Mouse (Mus musculus): ENCODE results near the gene Fscb. TPM values are rescaled to one million over a fixed set of nuclear protein-coding genes. Genes with fewer than 3 reads are reported as not detected.

Gene Fscb
- polyA plus RNA-seq (2015; fragmentation: Nextera tagmentation; extraction: Ambion mirVana): not detected in 2 replicates

DNA sequence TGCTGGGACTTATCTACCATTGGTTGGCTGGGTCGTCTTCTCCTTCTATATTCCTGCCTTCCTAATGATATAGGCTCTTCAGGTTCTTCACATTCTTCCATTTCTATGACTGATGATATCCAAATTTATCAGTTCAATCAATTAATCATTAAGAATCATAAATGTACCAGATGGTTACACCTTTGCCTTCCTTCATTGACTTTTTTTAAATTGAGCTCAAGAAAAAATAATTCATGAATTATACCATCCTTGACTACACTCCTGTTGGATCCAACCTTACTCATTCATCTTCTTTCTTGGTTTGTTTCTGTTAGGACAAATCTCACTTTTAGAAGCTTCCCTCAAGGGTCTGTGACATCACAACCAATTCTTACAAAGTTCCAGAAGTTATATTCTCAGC, at the start of gene Fscb:
Gene Fscb, minus strand, starts transcription at position 101 of the 400 bp plus-strand sequence.
- Histone ChIP-seq H3K9me3 (replicated peaks) (no peaks in the 10 kb centered on the region), H3K4me2 (no peak within 1 kb of the TSS), H3K27me3 (no peaks in the 10 kb centered on the region), H3K9ac (no peak within 1 kb of the TSS), H3K4me1 (no peaks in the 10 kb centered on the region), H3K36me3 (no peaks in the 10 kb centered on the region), H3K27ac (no peak within 1 kb of the TSS), H3K4me3 (replicated peaks) (no peak within 1 kb of the TSS)
- no peak for ATAC-seq (replicated peaks; ENCODE audit: low FRiP score)
- WGBS: 85% methylated on average over 1 of the region's 1 CpGs

GRCm38 (mm10) chr12:64516775-64517174, 42.3 kb upstream of the Fscb start:
- no peaks in the 10 kb centered on the region for H3K4me1 ChIP-seq
- H3K36me3 ChIP-seq: no peaks in the 10 kb centered on the region
- no peak overlapping the region for H3K4me2 ChIP-seq
- no peak overlapping the region for H3K27ac ChIP-seq
- no peak overlapping the region for H3K9ac ChIP-seq
- H3K4me3 ChIP-seq (replicated peaks): no peak overlapping the region
- H3K27me3 ChIP-seq: no peaks in the 10 kb centered on the region
- WGBS: 60% methylated on average over 2 of the region's 2 CpGs
- ATAC-seq (replicated peaks; ENCODE audit: low FRiP score): no peak
- no peaks in the 10 kb centered on the region for H3K9me3 ChIP-seq (replicated peaks)

DNA sequence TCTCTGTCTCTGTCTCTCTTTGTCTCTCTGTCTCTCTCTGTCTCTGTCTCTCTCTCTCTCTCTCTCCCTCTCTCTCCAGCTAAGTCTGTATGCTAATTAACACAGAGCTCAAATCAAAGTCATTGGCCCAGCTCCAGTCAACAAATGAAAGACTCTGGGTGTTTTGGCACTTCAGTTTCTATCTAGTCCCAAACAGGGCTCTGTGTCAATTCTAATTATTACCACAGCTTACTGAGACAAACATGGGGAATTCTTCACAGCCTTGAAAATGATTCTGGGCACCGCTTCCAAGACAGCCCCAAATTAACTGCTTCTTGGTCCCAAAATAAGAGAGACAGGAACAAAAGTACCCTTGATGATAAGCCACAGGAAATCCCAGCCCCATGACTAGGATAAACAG, 38.9 kb upstream of the Fscb start:
- Histone ChIP-seq H3K27ac (no peak overlapping the region), H3K27me3 (no peaks in the 10 kb centered on the region), H3K4me1 (no peaks in the 10 kb centered on the region), H3K4me2 (no peak overlapping the region), H3K9ac (no peak overlapping the region), H3K4me3 (replicated peaks) (no peak overlapping the region), H3K36me3 (no peaks in the 10 kb centered on the region), H3K9me3 (replicated peaks) (no peaks in the 10 kb centered on the region)
- 83% methylated on average over 1 of the region's 1 CpGs for WGBS
- ATAC-seq (replicated peaks; ENCODE audit: low FRiP score): no peak

GRCm38 (mm10) chr12:64497706-64498105, 23.2 kb upstream of the Fscb start:
- Histone ChIP-seq H3K27me3 (no peaks in the 10 kb centered on the region), H3K27ac (no peak overlapping the region), H3K9me3 (replicated peaks) (no peaks in the 10 kb centered on the region), H3K4me1 (no peaks in the 10 kb centered on the region), H3K4me3 (replicated peaks) (no peak overlapping the region), H3K4me2 (no peak overlapping the region), H3K9ac (no peak overlapping the region), H3K36me3 (no peaks in the 10 kb centered on the region)
- WGBS: 67% methylated on average over 5 of the region's 5 CpGs
- no peak for ATAC-seq (replicated peaks; ENCODE audit: low FRiP score)

GRCm38 (mm10) chr12:64473615-64474014, 875 bp downstream of the Fscb start:
- no peak for ATAC-seq (replicated peaks; ENCODE audit: low FRiP score)
- no peak overlapping the region for H3K27ac ChIP-seq
- H3K9ac ChIP-seq: no peak overlapping the region
- no peaks in the 10 kb centered on the region for H3K27me3 ChIP-seq
- no peaks in the 10 kb centered on the region for H3K9me3 ChIP-seq (replicated peaks)
- no peaks in the 10 kb centered on the region for H3K36me3 ChIP-seq
- no peak overlapping the region for H3K4me3 ChIP-seq (replicated peaks)
- H3K4me1 ChIP-seq: no peaks in the 10 kb centered on the region
- no peak overlapping the region for H3K4me2 ChIP-seq
- 81% methylated on average over 1 of the region's 1 CpGs for WGBS

GRCm38 (mm10) chr12:64473136-64473535, 1.4 kb downstream of the Fscb start:
- Histone ChIP-seq H3K27ac (no peak overlapping the region), H3K36me3 (no peaks in the 10 kb centered on the region), H3K9ac (no peak overlapping the region), H3K4me1 (no peaks in the 10 kb centered on the region), H3K9me3 (replicated peaks) (no peaks in the 10 kb centered on the region), H3K4me3 (replicated peaks) (no peak overlapping the region), H3K4me2 (no peak overlapping the region), H3K27me3 (no peaks in the 10 kb centered on the region)
- 90% methylated on average over 1 of the region's 1 CpGs for WGBS
- ATAC-seq (replicated peaks; ENCODE audit: low FRiP score): no peak

DNA sequence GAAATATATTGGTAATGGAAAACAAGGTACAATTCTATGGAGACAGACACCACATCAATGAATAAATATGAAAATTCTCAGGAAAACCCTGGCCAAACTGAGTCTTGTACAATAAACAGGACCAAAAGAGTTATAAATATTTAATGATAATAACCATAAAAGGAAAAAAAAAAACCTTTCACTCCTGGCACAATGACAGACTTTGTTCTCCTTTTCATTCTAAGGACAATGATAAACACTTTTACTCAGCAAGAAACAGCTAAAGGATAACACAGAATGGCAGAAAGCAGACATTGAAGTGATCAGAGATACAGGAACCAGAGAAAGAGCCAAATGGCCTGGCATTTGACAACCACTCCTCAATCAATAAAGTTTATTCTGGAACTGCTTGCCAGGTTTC, 19.3 kb downstream of the Fscb start:
- H3K4me1 ChIP-seq: no peaks in the 10 kb centered on the region
- no peaks in the 10 kb centered on the region for H3K36me3 ChIP-seq
- H3K27me3 ChIP-seq: no peaks in the 10 kb centered on the region
- ATAC-seq (replicated peaks; ENCODE audit: low FRiP score): no peak
- no peaks in the 10 kb centered on the region for H3K9me3 ChIP-seq (replicated peaks)
- no peak overlapping the region for H3K27ac ChIP-seq
- no peak overlapping the region for H3K4me3 ChIP-seq (replicated peaks)
- no peak overlapping the region for H3K9ac ChIP-seq
- H3K4me2 ChIP-seq: no peak overlapping the region

- H3K4me3 ChIP-seq (replicated peaks): no peak overlapping the region
- H3K36me3 ChIP-seq: no peaks in the 10 kb centered on the region
- H3K9me3 ChIP-seq (replicated peaks): no peaks in the 10 kb centered on the region
- no peaks in the 10 kb centered on the region for H3K4me1 ChIP-seq
- no peak overlapping the region for H3K4me2 ChIP-seq
- WGBS: 73% methylated on average over 9 of the region's 9 CpGs
- no peak for ATAC-seq (replicated peaks; ENCODE audit: low FRiP score)
- H3K9ac ChIP-seq: no peak overlapping the region
- H3K27me3 ChIP-seq: no peaks in the 10 kb centered on the region
- H3K27ac ChIP-seq: no peak overlapping the region
These were observed 24.6 kb downstream of the Fscb start for GRCm38 (mm10) chr12:64449911-64450310.

- Histone ChIP-seq H3K4me3 (replicated peaks) (no peak overlapping the region), H3K27me3 (no peaks in the 10 kb centered on the region), H3K4me1 (no peaks in the 10 kb centered on the region), H3K4me2 (no peak overlapping the region), H3K9me3 (replicated peaks) (no peaks in the 10 kb centered on the region), H3K36me3 (no peaks in the 10 kb centered on the region), H3K9ac (no peak overlapping the region), H3K27ac (no peak overlapping the region)
- WGBS: 47% methylated on average over 2 of the region's 2 CpGs
- no peak for ATAC-seq (replicated peaks; ENCODE audit: low FRiP score)
These were observed 37.8 kb downstream of the Fscb start for GRCm38 (mm10) chr12:64436675-64437074.
